Mouse (Mus musculus) lung, adult 2 months (tissue): ENCODE measurements around the gene Nme7.

ENCODE experiments used
- CTCF ChIP-seq: fragments of 200-500 bp; IDR thresholded peaks from 2 replicates; pipeline ENCODE4 v1.5.1; 2011; ENCODE audit warnings: mild to moderate bottlenecking, low read length, control low read depth; ENCODE audit not compliant: insufficient read depth
- POLR2A ChIP-seq: fragments of 200-500 bp; IDR thresholded peaks from 2 replicates; pipeline ENCODE4 v1.6.1; 2011; ENCODE audit warnings: low read depth, mild to moderate bottlenecking, control low read depth, low read length, borderline replicate concordance; ENCODE audit errors: extremely low read depth

DNA sequence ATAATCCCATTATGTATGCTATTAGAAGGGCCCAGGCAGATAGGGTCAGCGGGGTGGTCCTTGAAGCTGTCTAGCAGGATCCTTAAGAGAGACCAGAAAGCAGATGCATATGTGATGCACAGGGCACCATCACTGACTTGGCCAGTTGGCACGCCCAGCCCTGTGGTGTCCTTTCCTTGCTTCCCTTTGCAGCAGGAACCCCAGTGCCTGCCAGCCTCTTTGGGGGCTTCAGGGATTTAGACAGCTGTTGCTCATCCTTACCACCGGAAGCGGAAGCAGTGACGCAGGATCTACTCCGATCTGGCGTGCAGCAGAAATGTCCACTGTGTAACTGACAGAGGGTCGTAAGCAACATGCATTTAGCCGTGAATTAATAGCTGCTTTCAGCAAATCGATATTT is 163.5 kb downstream of the Nme7 start:
- TF ChIP-seq CTCF = no peak
- TF ChIP-seq POLR2A = no peak
